Mouse (Mus musculus) brain, embryonic 14.5 days (tissue): ENCODE data around the gene Dennd4c.

ENCODE experiments used
- CTCF ChIP-seq: fragments of 200-500 bp; IDR thresholded peaks from 2 replicates; pipeline ENCODE4 v1.5.1; 2012; ENCODE audit warnings: inconsistent platforms, mild to moderate bottlenecking, moderate library complexity, borderline replicate concordance; ENCODE audit not compliant: insufficient read depth, insufficient read length; ENCODE audit errors: extremely low read depth
- POLR2A ChIP-seq: fragments of 200-500 bp; IDR thresholded peaks from 2 replicates; pipeline ENCODE4 v1.6.1; 2012; ENCODE audit warnings: mild to moderate bottlenecking, inconsistent platforms, borderline replicate concordance; ENCODE audit not compliant: poor library complexity, insufficient read depth, insufficient read length, severe bottlenecking; ENCODE audit errors: extremely low read depth

- TF ChIP-seq CTCF (no peak), POLR2A (no peak)
Observed at GRCm38 (mm10) chr4:86852813-86853590, 104.6 kb downstream of the Dennd4c start.
